Mouse (Mus musculus) heart, postnatal 36 days (tissue): ENCODE results near the gene Napepld. TPM values are rescaled to one million over a fixed set of nuclear protein-coding genes. Genes with fewer than 3 reads are reported as not detected.
A peak's percentile ranks its signal among the peaks of the same experiment; 100 is the strongest.

Source experiments
- DNase-seq, 2 experiments: peaks; one replicate each; pipeline ENCODE4 v3.0.0; 2021 to 2022
- intact Hi-C: fragments of 180-260 bp; cut with DNase I; formaldehyde crosslinking; loops from one replicate; pipeline ENCODE4 v1.15.1; 2025
- total RNA-seq, 2 experiments: library from RNA; stranded (reverse); gene quantifications; 2 replicates each; pipeline ENCODE4 v1.2.3; 2021

Napepld gene
- 1 to 10 TPM; 4.3 to 5.4 TPM for total RNA-seq

DNA sequence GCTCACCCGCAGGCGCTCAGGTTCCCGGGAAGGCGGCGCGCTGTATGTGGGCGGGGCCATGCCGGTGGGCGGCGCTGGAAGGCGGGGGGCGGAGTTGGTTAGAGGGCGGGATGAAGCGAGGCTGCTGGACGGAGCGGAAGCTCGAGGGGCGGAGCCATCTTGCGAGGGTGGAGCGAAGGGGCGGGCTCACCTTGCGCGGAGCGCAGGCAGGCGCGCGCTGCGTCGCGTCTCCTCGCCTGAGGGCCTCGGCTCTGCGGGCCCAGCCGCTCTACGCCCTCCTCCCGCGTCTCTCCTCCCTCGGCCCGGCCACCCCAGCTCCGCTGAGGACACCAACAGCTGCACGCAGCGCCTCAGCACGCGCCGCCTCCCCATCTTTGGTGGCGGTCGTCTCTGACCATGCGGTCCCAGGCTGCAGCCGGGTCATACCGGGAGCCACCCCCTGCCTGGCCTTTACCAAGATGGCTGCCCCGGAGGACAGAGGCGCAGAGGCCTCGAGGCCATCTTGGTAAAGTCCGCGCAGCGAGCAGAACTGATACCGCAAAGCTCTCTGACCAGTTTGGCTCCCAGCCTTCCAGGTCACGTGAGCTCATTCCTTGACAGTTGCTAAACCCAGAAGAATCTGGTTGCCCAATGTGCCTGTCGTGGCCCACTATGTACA lies at the start of gene Napepld:
Gene Napepld, minus strand, starts transcription at position 46 of the 658 bp plus-strand sequence.
- intact Hi-C loops, result loop anchor here (2.0 to 5.0 kb wide), 3 partner anchors 44 to 86 kb away; partner anchors contain the start of genes Armc10, Dnajc2, Fbxl13 and Psmc2
- peak; percentile 99 to 100 for DNase-seq

DNA sequence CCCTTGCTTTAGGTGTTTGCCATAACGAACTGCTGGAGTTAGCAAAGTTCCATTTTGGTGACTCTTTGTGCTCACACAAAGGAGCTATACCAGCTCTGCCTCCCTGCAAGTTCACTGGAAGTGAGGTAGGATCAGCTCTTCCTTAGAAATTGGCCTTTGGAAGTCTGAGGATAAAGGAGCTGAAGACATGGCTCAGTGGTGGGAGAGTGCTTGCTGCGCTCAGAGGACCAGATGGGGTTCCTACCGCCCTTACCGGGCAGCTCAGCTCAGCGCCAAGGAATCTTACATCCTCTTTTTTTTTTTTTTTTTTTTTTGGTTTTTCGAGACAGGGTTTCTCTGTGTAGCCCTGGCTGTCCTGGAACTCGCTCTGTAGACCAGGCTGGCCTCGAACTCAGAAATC lies 44.8 kb upstream of the Napepld start:
- no peak for DNase-seq
- intact Hi-C loops, result no loop called here

DNA sequence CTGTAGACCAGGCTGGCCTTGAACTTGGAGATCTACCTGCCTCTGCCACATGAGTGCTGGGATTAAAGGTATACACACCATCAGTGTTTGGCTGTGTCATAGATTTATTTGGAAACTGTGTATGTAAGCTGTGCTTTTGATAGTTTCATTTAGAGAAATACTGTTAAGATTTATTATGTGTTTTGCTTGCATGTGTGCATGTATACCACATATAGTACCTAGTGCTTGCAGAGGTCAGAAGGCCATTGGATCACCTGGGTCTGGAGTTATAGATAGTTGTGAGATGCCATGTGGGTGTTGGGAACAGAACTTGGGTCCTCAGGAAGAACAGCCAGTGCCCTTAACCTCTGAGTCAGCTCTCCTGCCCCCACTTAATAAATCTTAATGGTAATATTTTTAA lies 43.5 kb upstream of the Napepld start:
- DNase-seq, result no peak
- intact Hi-C loops, result no loop called here

DNA sequence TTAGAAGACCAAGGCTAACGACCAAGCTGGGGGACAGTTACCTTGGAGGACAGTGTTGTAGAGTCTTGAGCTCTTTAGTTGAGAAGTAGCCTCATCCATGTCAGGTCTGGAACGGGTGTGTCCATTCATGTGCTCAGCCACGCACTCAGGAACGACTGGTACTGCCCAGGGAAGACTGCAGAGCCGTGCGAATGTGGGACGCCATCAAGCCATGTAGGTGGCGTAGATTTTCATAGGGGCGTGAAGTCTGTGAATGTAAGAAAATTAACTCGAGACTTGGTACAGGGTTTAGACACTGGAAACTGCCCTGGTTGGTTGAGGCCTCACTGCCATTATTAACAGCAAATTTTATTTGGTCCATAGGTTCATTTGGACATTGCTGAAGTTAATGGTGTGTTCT lies 42.4 kb upstream of the Napepld start:
- intact Hi-C loops, result no loop called here
- no peak for DNase-seq

DNA sequence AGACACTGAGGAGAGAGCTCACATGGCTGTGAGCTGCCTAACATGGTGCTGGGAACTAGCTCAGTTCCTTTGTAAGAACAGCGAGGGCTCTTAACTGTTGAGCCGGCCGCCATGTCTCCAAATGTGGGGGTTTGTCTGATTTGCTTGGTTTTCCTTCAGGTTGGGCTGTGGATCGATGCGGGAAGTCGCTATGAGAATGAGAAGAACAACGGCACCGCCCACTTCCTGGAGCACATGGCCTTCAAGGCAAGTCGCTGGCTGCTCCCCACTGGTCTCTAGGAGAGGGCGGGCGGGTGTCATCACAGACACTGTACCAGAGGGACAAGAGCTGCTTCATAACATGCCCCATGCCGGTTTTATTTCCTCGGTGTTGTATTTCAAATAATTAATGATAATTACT lies 38.7 kb upstream of the Napepld start:
- no peak for DNase-seq
- intact Hi-C loops, result loop anchor here (10.0 kb wide), 1 partner anchor 475 kb away; no protein-coding TSS in a partner anchor

DNA sequence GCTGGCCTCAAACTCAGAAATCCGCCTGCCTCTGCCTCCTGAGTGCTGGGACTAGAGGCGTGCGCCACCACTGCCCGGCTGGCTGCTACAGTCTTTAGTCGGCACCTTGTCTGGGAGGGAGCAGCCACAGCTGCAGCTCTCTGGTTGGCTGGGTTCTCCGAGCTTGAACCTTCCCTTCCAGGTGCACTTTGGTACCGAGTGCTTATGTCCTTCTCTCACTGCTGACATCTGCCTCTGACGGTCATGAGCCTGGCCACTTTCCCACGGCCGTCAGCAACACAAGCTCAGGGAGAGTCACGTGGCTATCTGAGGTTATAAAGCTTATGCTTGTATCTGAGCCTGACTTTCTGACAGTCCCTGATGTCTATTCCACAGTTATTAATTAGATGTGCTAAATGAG lies 37.9 kb upstream of the Napepld start:
- intact Hi-C loops, result loop anchor here (10.0 kb wide), 1 partner anchor 474 kb away; no protein-coding TSS in a partner anchor
- no peak for DNase-seq

DNA sequence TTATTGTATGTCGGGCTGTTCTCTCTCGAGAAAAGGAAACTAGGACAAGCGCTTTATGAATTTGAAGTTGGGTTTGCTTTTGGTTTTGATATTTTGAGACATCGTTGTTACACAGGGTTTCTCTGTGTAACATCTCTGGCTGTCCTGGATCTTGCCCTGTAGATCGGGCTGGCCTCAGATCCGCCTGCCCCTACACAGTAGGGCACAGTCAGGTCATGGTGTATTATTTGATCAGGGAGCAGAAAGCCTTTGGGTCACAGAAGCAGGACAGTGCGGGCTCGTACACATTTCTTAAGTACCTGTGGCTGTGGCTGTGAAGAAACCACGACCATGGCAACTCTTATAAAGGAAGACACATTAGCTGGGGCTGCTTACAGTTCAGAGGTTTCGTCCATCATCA lies 36.4 kb upstream of the Napepld start:
- intact Hi-C loops, result loop anchor here (1.0 to 10.0 kb wide), 3 partner anchors 33 to 473 kb away; no protein-coding TSS in a partner anchor

DNA sequence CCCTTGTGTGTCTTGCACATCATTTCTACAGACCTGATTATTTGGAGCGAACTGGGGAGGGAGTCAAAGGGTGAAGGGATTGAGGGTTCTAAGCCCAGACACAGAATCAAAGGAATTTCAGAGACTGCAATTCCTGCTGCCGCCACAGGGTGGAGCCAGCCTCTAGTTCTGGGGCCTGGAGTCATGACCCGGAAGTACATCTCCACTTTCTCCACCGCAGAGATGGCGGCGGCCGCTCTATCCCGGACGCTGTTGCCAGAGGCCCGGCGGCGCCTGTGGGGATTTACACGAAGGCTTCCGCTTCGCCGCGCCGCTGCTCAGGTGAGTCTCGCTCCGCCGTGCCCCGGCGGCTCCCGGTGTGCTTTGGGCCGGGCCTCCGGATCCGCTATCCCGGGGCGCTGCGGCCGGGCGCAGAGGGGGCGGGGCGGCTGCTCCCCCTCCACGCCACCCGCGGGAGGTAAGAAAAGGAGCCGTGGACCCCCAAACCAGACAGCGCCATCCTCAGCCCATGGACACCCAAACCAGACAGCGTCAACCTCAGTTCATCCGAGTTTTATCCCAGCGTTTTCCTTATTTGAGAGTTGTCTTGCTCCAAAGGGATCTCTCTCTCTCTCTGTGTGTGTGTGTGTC lies 35.9 kb upstream of the Napepld start, which contains the start of gene Pmpcb:
Gene Pmpcb, plus strand, starts transcription at position 186 of the 630 bp plus-strand sequence.
- intact Hi-C loops, result loop anchor here (1.0 to 10.0 kb wide), 3 partner anchors 32 to 472 kb away; no protein-coding TSS in a partner anchor
- peak; percentile 87 to 89 for DNase-seq

More for the DNA sequence above, 36.4 kb upstream of the Napepld start:
- DNase-seq, result no peak

DNA sequence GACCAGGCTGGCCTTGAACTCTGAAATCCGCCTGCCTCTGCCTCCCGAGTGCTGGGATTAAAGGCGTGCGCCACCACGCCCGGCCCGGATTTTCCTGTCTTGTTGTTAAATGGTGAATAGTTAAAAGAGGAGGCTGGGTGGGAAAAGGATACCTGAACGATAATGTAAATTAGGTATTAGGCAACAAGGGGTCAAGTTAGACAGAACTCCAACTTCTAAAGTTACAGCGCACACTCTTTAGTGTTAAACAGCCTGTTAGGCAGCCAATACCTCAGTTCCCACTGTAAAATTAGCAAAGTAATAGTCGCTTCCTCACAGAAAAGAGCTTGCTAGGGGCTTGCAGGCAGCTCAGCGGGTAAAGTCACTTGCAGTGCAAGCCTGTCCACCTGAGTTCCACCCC lies 34.9 kb upstream of the Napepld start:
- DNase-seq, result no peak
- intact Hi-C loops, result loop anchor here (2.0 to 10.0 kb wide), 2 partner anchors 31 to 471 kb away; no protein-coding TSS in a partner anchor

DNA sequence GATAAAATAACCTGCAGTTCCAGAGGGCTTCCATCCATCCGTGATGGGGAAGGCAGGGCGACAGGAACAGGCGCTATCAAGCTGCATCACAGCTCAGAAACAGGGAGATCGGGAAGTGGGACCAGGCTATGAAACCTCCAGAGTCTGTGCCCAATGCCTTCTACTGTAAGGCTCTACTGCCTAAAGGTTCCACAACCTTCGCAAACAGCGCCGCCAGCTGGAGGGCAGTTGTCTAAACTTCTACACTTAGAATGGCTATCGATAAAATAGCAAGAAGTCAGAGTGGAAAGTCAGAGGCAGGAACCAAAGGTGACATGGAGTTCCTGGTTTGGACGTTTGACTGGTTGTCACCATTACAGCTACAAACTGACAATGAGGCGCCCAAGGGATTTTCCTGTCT lies 34.4 kb upstream of the Napepld start:
- DNase-seq, result peak; percentile 56 to 76
- intact Hi-C loops, result loop anchor here (1.0 to 10.0 kb wide), 2 partner anchors 77 to 471 kb away; no protein-coding TSS in a partner anchor

DNA sequence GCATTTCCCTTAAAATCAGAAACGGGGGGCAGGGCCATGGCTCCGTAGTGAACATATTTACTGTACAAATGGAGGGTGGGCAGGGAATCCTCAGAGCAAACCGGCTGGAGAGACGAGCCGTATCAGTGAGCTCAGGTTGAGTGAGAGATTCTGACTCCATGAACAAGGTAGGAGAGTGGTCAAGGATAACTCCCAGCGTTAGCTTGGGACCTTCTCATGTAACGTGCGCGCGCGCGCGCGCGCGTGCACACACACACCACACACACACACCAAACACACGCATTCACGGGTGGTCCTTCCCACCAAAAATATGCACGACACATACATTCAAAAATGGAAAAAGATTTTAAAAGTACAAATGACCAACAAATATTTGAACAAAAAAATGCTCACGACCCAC lies 33.9 kb upstream of the Napepld start:
- intact Hi-C loops, result loop anchor here (1.0 to 10.0 kb wide), 2 partner anchors 77 to 470 kb away; no protein-coding TSS in a partner anchor
- DNase-seq, result no peak

DNA sequence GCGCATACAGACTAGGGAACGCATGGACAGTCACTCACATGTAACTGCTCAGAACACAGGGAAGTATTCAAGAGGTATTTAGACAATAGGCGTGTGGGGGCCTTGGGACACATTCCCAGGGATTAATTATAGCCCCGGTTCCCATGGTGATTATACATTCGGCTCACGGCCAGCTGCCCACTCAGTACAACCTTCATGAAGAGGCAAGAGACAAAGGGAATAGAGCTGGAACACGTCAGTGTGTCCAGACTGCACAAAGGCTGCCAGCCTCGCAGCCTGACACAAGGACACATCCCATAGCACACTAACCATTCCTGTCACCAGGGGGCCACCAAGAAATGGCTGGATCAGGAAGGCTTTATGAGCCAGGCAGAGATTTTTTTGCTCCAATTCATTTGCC lies 31.7 kb upstream of the Napepld start:
- intact Hi-C loops, result loop anchor here (10.0 kb wide), 1 partner anchor 468 kb away; no protein-coding TSS in a partner anchor
- DNase-seq, result peak; percentile 45 to 52

DNA sequence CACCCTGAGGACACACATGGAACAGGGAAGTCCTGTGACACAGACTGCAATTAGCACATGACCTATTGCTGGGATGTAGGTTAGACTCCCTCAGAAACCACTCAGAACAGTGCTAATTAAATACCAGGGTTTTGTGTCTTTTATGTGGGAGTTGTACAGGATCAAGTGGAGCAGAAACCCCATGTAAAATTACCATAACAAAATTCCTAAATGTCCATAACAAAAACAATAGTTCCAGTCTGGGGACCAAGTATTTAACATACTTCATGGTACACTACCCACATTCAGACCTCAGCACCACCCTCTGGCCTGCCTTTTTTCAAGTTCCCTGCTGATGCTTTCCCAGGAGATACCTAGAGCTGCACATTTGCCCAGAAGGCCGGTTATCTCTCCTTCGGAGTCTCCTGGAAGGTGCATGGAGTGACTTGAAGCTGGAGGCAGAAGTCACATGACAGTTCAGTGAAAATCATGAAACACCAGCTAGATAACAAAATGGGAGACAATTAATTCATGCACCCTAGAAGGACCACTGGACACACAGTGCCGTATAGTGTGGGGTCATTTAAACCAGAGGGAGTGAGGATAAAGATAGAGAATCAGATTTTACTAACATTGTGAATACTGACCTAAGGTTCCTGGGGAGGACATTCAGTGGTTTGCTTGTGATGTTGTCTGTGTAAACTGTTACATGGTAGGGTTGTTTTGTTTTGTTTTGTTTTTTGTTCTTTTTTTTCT lies 31.1 kb upstream of the Napepld start:
- intact Hi-C loops, result loop anchor here (10.0 kb wide), 1 partner anchor 468 kb away; no protein-coding TSS in a partner anchor
- DNase-seq, result no peak

DNA sequence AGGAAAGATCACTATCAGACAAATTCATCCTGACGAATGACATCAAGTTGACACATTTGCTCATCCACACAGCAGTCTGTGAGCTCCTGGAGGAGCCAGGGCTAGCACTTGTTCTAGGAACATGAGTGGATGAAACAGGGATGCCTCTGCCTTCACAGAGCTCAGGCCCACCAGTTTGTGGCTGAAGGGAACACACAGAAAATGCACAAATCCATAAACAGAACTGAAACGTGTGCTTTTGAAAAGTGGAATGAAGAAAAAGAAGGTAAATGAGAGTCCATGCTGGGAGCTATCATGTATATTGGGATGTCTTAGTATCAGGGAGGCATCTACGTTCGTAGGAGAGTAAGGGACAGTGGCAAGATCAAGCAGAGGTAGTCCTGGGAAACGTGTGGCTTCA lies 27.9 kb upstream of the Napepld start:
- intact Hi-C loops, result no loop called here
- no peak for DNase-seq

DNA sequence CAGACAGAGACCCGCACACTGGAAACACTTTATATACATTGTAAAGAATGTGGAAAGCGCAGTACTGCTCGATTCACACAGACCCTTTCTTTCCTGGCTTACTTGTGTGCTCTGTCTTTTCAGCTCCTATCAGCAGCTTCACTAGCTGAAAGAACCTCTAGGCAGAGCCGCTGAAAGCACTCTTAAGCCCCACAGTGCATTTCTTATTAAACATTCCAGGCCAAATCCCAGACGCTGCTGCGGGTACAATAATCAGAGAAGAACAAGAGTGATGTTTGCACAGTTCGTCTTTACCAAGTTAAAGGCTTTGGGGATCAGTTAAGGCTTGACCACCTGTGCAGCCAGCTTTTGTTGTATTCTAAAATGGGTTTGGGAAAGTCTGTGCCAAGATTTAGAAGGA lies 23.7 kb upstream of the Napepld start:
- no peak for DNase-seq
- intact Hi-C loops, result no loop called here

DNA sequence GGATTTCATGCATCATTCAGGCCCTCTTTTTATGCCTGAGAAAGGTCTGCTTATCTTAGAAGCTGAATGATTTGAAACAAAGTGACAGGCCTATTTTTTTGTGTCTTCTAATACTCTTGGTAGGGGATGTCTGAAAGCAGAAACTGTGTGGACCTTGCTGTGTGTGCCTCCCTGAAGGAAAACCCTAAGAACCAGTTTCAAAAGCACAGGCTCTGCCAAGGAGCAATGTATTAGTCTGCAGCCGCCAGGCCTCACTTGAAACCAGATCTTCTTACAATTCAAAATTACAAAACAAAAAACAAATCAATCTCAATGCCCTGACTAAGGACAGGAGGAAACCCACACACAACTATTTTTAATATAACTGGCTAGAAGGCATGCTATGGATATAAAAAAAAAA lies 23.2 kb upstream of the Napepld start:
- intact Hi-C loops, result no loop called here
- DNase-seq, result no peak

DNA sequence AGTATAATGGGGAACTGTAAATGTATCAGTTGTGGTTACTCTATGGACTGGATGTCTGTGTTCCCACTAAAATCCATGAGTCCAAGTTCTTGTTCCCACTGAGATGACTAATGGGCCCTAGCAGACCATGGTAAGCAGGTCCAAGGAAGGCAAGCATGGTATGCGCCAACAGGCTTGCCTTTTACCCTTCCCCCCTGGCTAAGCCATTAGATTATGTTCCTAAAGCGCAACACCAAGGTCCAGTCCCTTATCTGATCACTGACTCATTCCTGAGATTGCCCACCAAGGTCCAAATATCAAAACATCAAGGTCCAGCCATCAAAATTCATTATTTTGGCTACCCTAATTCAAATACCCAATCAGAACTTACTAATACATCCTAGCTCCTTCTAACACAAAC lies 18.0 kb upstream of the Napepld start:
- intact Hi-C loops, result no loop called here
- no peak for DNase-seq

DNA sequence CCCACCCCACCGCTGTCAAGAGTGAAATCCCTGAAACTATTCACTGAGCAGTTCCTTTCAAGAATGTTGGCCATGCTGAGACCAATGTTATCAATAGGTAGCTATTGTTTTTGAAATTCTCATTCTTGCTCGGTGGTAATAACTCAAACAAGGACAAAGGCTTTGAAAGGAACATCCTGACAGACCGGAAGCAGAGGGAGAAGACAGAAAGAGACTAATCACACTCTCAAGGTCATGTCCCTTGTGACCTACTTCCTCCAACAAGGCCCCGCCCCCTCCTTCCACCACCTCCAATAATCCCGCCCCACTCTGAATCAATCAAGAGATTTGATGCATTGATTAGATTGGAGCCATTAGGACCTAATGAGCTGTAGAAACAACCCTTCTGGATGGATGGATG lies 17.4 kb upstream of the Napepld start:
- no peak for DNase-seq
- intact Hi-C loops, result no loop called here

DNA sequence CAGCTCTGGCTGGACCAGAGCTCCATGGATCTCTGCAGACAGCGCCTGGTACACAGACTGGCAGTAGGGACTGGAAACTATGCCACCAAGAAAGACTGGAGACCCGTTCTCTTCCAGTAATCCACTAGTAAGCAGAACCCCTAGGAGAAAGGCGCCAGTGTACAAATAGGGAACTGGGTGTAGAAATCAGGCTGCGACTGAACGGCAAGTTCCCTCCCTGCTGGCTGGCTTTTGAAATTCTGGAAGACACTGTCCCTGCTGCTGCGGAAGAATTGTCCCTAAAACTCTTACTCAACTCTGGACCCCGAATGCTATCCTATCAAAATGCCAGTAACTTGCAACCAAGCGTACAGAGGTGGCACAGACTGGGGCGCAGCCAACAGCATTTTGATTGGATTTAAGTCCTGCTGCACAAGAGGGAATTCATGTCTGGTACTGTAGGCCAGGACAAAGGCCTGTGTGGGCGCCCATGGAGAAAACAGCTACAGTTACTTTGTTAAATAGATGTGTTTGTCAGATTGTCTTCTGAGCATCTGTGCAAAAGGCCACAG lies 16.0 kb upstream of the Napepld start:
- DNase-seq, result no peak
- intact Hi-C loops, result no loop called here

DNA sequence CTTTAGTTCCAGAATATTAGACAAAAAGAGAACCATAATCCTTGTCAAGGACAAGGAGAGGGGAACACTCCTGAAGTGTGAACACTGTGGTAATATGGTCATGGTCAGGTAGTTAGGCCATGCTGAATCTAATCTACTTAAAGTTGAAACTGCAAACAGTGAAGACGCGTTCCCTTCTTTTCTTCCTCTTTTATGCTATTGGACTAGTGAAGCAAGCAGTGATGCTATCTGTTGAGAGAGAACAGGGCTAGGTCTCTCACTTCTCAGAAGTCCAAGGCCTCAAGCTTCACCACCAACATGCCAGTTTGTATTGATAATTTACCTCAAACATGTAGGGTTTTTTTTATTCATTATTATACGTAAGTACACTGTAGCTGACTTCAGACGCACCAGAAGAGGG lies 13.3 kb upstream of the Napepld start:
- DNase-seq, result no peak
- intact Hi-C loops, result no loop called here
